Mouse (Mus musculus): Measurements from ENCODE around the gene Cadps2. TPM values are rescaled to one million over a fixed set of nuclear protein-coding genes. Genes with fewer than 3 reads are reported as not detected.

Cadps2 gene
- polyA plus RNA-seq, 1 experiment from 2014 or later: 3.2 TPM

DNA sequence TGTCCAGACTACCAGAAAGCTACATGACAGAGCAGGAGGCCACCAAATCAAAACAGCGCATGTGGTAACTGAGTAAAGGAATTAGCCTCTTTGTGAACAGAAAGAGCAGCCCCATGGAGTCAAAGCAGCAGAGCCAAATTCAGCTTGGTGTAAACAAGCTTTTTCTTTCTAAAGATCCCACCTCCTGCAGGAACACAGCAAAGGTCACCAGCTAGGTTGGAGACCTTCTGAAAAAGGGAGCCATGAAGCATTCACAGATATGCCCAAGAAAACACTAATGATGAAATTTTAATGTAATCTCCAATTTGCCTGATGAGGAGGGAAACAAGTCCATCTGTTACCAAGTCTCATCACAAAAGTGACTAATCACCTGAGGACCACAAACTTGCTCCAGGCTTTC is 270.5 kb downstream of the Cadps2 start:
- H3K4me3 ChIP-seq (ENCODE audit: low read depth, low read length): no peak overlapping the region
- H3K9me3 ChIP-seq (ENCODE audit: control insufficient read depth, low read length): no peaks in the 10 kb centered on the region
- no peak for DNase-seq (ENCODE audit: low spot score, missing footprints)
- no peak for ATAC-seq (ENCODE audit: low FRiP score)
- no peaks in the 10 kb centered on the region for H3K36me3 ChIP-seq (ENCODE audit: control insufficient read depth, insufficient read depth, low read length)
- WGBS: 47% methylated on average over 1 of the region's 1 CpGs
- H3K27me3 ChIP-seq (ENCODE audit: control insufficient read depth, insufficient read depth, low read length): no peaks in the 10 kb centered on the region
- H3K27ac ChIP-seq (ENCODE audit: low read depth, low read length): no peak overlapping the region
- H3K4me1 ChIP-seq (ENCODE audit: control insufficient read depth, insufficient read depth, low read length): no peaks in the 10 kb centered on the region
- no peak overlapping the region for H3K9ac ChIP-seq (ENCODE audit: low read length)
- no peak overlapping the region for H3K4me2 ChIP-seq

GRCm38 (mm10) chr6:23567651-23568050 is 271.6 kb downstream of the Cadps2 start:
- H3K9ac ChIP-seq (ENCODE audit: low read length): no peak overlapping the region
- no peaks in the 10 kb centered on the region for H3K36me3 ChIP-seq (ENCODE audit: control insufficient read depth, insufficient read depth, low read length)
- ATAC-seq (ENCODE audit: low FRiP score) (no peak), DNase-seq (ENCODE audit: low spot score, missing footprints) (no peak)
- no peaks in the 10 kb centered on the region for H3K9me3 ChIP-seq (ENCODE audit: control insufficient read depth, low read length)
- H3K4me1 ChIP-seq (ENCODE audit: control insufficient read depth, insufficient read depth, low read length): no peaks in the 10 kb centered on the region
- no peak overlapping the region for H3K4me2 ChIP-seq
- WGBS: 78% methylated on average over 1 of the region's 1 CpGs
- no peak overlapping the region for H3K27ac ChIP-seq (ENCODE audit: low read depth, low read length)
- no peaks in the 10 kb centered on the region for H3K27me3 ChIP-seq (ENCODE audit: control insufficient read depth, insufficient read depth, low read length)
- H3K4me3 ChIP-seq (ENCODE audit: low read depth, low read length): no peak overlapping the region

DNA sequence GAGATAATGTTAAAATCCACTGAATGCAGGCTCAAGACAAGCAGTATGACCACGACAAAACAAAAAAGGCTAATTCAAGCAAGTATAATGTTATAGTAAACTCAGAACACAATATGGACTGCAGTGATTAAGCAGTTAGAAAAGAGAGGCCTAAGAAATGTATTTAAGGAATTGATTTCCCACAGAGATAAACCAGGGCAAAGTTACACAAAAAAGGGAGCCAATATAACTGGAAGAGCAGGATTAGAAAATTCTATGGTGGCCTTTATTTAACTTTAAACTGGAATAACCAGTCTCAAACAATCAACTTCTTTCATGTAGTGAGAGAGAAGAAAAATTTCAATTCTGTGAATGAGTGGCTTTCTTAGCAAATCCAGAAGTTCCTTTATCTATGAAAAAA is 289.3 kb downstream of the Cadps2 start:
- DNase-seq (ENCODE audit: low spot score, missing footprints): no peak
- Histone ChIP-seq H3K4me3 (ENCODE audit: low read depth, low read length) (no peak overlapping the region), H3K27me3 (ENCODE audit: control insufficient read depth, insufficient read depth, low read length) (no peaks in the 10 kb centered on the region), H3K9me3 (ENCODE audit: control insufficient read depth, low read length) (no peaks in the 10 kb centered on the region), H3K4me1 (ENCODE audit: control insufficient read depth, insufficient read depth, low read length) (no peaks in the 10 kb centered on the region), H3K4me2 (no peak overlapping the region), H3K27ac (ENCODE audit: low read depth, low read length) (no peak overlapping the region), H3K9ac (ENCODE audit: low read length) (no peak overlapping the region), H3K36me3 (ENCODE audit: control insufficient read depth, insufficient read depth, low read length) (no peaks in the 10 kb centered on the region)
- ATAC-seq (ENCODE audit: low FRiP score): no peak
- WGBS: 72% methylated on average over 1 of the region's 1 CpGs

DNA sequence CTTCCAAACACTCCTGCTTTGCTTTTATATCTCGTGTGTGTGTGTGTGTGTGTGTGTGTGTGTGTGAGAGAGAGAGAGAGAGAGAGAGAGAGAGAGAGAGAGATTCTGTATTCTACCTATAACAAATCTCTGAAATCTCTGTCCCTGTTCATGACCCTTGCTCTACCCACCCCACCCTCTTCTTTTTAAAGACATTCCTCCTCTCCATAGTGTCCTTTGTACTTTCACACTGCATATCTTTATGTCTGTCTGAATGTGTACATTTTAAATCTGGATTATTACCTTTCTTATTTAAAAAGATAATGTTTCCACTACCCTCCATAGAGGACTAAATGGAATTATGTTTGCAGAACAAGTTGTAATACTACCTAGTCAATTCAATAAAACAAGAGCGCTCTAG is 315.5 kb downstream of the Cadps2 start:
- H3K27me3 ChIP-seq (ENCODE audit: control insufficient read depth, insufficient read depth, low read length): no peaks in the 10 kb centered on the region
- DNase-seq (ENCODE audit: low spot score, missing footprints) (no peak), ATAC-seq (ENCODE audit: low FRiP score) (no peak)
- no peaks in the 10 kb centered on the region for H3K9me3 ChIP-seq (ENCODE audit: control insufficient read depth, low read length)
- H3K36me3 ChIP-seq (ENCODE audit: control insufficient read depth, insufficient read depth, low read length): no peaks in the 10 kb centered on the region
- no peak overlapping the region for H3K4me3 ChIP-seq (ENCODE audit: low read depth, low read length)
- no peak overlapping the region for H3K9ac ChIP-seq (ENCODE audit: low read length)
- H3K4me2 ChIP-seq: no peak overlapping the region
- H3K4me1 ChIP-seq (ENCODE audit: control insufficient read depth, insufficient read depth, low read length): no peaks in the 10 kb centered on the region
- WGBS: 90% methylated on average over 2 of the region's 2 CpGs
- no peak overlapping the region for H3K27ac ChIP-seq (ENCODE audit: low read depth, low read length)

- Histone ChIP-seq H3K4me3 (ENCODE audit: low read depth, low read length) (no peak overlapping the region), H3K27ac (ENCODE audit: low read depth, low read length) (no peak overlapping the region), H3K9me3 (ENCODE audit: control insufficient read depth, low read length) (no peaks in the 10 kb centered on the region), H3K4me2 (no peak overlapping the region), H3K9ac (ENCODE audit: low read length) (no peak overlapping the region), H3K36me3 (ENCODE audit: control insufficient read depth, insufficient read depth, low read length) (no peaks in the 10 kb centered on the region), H3K4me1 (ENCODE audit: control insufficient read depth, insufficient read depth, low read length) (no peaks in the 10 kb centered on the region), H3K27me3 (ENCODE audit: control insufficient read depth, insufficient read depth, low read length) (no peaks in the 10 kb centered on the region)
- ATAC-seq (ENCODE audit: low FRiP score) (no peak), DNase-seq (ENCODE audit: low spot score, missing footprints) (no peak)
- WGBS: 98% methylated on average over 5 of the region's 5 CpGs
These were observed 316.7 kb downstream of the Cadps2 start for GRCm38 (mm10) chr6:23522556-23522955.

GRCm38 (mm10) chr6:23498611-23499010 is 340.6 kb downstream of the Cadps2 start:
- no peak overlapping the region for H3K4me2 ChIP-seq
- no peak overlapping the region for H3K9ac ChIP-seq (ENCODE audit: low read length)
- H3K27ac ChIP-seq (ENCODE audit: low read depth, low read length): no peak overlapping the region
- DNase-seq (ENCODE audit: low spot score, missing footprints): peak; percentile 78
- no peak for ATAC-seq (ENCODE audit: low FRiP score)
- H3K36me3 ChIP-seq (ENCODE audit: control insufficient read depth, insufficient read depth, low read length): no peaks in the 10 kb centered on the region
- 71% methylated on average over 5 of the region's 5 CpGs for WGBS
- no peaks in the 10 kb centered on the region for H3K27me3 ChIP-seq (ENCODE audit: control insufficient read depth, insufficient read depth, low read length)
- no peak overlapping the region for H3K4me3 ChIP-seq (ENCODE audit: low read depth, low read length)
- no peaks in the 10 kb centered on the region for H3K4me1 ChIP-seq (ENCODE audit: control insufficient read depth, insufficient read depth, low read length)
- no peaks in the 10 kb centered on the region for H3K9me3 ChIP-seq (ENCODE audit: control insufficient read depth, low read length)

DNA sequence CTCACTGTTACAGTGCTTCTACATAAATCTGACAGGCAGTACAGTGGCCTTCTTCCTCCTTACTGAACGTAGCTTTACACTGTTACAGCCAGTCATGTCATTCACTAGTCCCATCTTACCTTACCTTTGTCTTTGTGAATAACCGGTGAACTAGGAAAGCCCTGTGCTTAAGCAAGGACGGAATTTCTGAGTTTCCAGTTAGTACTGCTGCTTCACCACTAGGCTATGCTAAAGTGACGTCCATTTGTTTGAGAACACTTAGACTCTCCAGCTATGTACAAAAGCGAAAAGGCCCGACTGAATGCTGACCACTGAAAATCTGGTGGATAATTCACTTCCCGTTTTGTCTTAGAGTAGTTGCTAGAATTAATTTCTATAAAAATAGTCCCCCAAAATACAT is 347.4 kb downstream of the Cadps2 start:
- H3K4me1 ChIP-seq (ENCODE audit: control insufficient read depth, insufficient read depth, low read length): no peaks in the 10 kb centered on the region
- 39% methylated on average over 7 of the region's 7 CpGs for WGBS
- H3K4me2 ChIP-seq: no peak overlapping the region
- H3K9ac ChIP-seq (ENCODE audit: low read length): no peak overlapping the region
- no peaks in the 10 kb centered on the region for H3K9me3 ChIP-seq (ENCODE audit: control insufficient read depth, low read length)
- peak; percentile 81 for DNase-seq (ENCODE audit: low spot score, missing footprints)
- ATAC-seq (ENCODE audit: low FRiP score): peak; percentile 86
- no peaks in the 10 kb centered on the region for H3K27me3 ChIP-seq (ENCODE audit: control insufficient read depth, insufficient read depth, low read length)
- no peak overlapping the region for H3K4me3 ChIP-seq (ENCODE audit: low read depth, low read length)
- H3K27ac ChIP-seq (ENCODE audit: low read depth, low read length): no peak overlapping the region
- H3K36me3 ChIP-seq (ENCODE audit: control insufficient read depth, insufficient read depth, low read length): no peaks in the 10 kb centered on the region

DNA sequence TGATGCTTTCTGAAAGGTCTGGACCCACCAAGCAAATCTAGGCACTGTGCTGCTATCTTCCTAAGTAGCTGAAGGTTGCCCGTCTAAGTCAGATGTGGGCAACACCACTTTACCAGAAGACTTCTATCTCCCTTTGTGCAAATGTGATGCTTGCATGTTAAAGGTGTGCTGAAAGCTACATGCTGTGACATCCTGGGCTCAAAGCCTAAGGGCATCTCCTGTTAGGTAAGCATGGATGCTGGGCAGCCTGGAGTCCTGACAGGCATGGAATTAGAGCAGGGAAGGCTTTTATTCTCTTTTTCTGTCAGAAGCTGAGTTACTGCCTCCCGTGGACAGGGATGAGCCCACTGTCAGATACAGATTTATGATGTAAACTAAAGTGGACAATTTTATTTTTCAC is 348.8 kb downstream of the Cadps2 start:
- no peaks in the 10 kb centered on the region for H3K4me1 ChIP-seq (ENCODE audit: control insufficient read depth, insufficient read depth, low read length)
- no peak overlapping the region for H3K4me3 ChIP-seq (ENCODE audit: low read depth, low read length)
- no peaks in the 10 kb centered on the region for H3K9me3 ChIP-seq (ENCODE audit: control insufficient read depth, low read length)
- no peak for ATAC-seq (ENCODE audit: low FRiP score)
- H3K4me2 ChIP-seq: no peak overlapping the region
- no peaks in the 10 kb centered on the region for H3K27me3 ChIP-seq (ENCODE audit: control insufficient read depth, insufficient read depth, low read length)
- H3K9ac ChIP-seq (ENCODE audit: low read length): no peak overlapping the region
- 76% methylated on average over 2 of the region's 2 CpGs for WGBS
- peak; percentile 12 for DNase-seq (ENCODE audit: low spot score, missing footprints)
- H3K27ac ChIP-seq (ENCODE audit: low read depth, low read length): no peak overlapping the region
- no peaks in the 10 kb centered on the region for H3K36me3 ChIP-seq (ENCODE audit: control insufficient read depth, insufficient read depth, low read length)

GRCm38 (mm10) chr6:23489046-23489445 is 350.2 kb downstream of the Cadps2 start:
- Histone ChIP-seq H3K27me3 (ENCODE audit: control insufficient read depth, insufficient read depth, low read length) (no peaks in the 10 kb centered on the region), H3K9me3 (ENCODE audit: control insufficient read depth, low read length) (no peaks in the 10 kb centered on the region), H3K4me2 (no peak overlapping the region), H3K27ac (ENCODE audit: low read depth, low read length) (no peak overlapping the region), H3K36me3 (ENCODE audit: control insufficient read depth, insufficient read depth, low read length) (no peaks in the 10 kb centered on the region), H3K9ac (ENCODE audit: low read length) (no peak overlapping the region), H3K4me3 (ENCODE audit: low read depth, low read length) (no peak overlapping the region), H3K4me1 (ENCODE audit: control insufficient read depth, insufficient read depth, low read length) (no peaks in the 10 kb centered on the region)
- ATAC-seq (ENCODE audit: low FRiP score) (no peak), DNase-seq (ENCODE audit: low spot score, missing footprints) (peak; percentile 8)
- 83% methylated on average over 2 of the region's 2 CpGs for WGBS

DNA sequence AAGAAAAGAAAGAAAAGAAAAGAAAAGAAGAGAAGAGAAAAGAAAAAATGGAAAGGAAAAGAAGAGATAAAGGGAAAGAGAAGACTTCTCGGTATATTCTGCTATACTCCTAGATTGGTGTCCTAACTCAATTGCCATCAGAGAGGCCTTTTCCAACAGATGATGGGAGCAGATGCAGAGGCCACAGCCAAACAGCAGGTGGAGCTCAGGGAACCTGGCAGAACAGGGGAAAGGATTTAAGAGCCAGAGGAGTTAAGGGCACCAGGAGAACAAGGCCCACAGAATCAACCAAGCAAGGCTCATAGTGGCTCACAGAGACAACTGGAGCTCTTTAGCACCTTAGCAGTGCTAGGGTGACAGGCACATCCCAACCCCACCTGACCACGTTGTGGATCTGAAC is 366.5 kb downstream of the Cadps2 start:
- DNase-seq (ENCODE audit: low spot score, missing footprints): no peak
- H3K36me3 ChIP-seq (ENCODE audit: control insufficient read depth, insufficient read depth, low read length): no peaks in the 10 kb centered on the region
- no peak overlapping the region for H3K9ac ChIP-seq (ENCODE audit: low read length)
- no peak for ATAC-seq (ENCODE audit: low FRiP score)
- H3K27ac ChIP-seq (ENCODE audit: low read depth, low read length): no peak overlapping the region
- H3K4me2 ChIP-seq: no peak overlapping the region
- no peaks in the 10 kb centered on the region for H3K27me3 ChIP-seq (ENCODE audit: control insufficient read depth, insufficient read depth, low read length)
- H3K9me3 ChIP-seq (ENCODE audit: control insufficient read depth, low read length): no peaks in the 10 kb centered on the region
- H3K4me1 ChIP-seq (ENCODE audit: control insufficient read depth, insufficient read depth, low read length): no peaks in the 10 kb centered on the region
- 63% methylated on average over 2 of the region's 2 CpGs for WGBS
- H3K4me3 ChIP-seq (ENCODE audit: low read depth, low read length): no peak overlapping the region
